ENCODE assay signal across 11 mouse cellular contexts in the genomic region with DNA sequence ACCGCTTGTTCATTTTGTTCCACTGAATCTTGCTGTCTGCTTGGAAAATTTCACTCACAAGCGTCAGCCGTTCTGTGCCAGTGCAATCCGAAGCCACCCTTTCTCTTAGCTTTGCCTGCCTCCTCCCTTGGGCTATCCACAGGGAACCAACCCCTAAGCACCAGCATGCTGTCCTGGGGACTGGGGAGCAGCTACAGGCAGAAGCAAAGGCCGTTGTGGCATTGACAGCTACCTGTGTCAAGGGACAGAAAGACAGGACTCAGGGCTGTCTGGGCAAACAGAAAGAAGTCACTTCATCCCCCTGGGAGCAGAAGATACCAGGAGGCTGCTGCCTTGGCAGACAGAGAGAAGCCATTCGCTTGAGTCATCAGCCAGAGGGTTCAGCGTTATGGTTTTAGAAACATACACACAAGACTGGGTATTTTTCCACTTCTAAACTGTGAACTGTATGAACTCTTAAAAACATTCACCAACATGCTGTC. TPM values are rescaled to one million over a fixed set of nuclear protein-coding genes. Genes with fewer than 3 reads are reported as not detected.
DNase-seq lines count a peak whose midpoint lies in the region; ATAC-seq and TF ChIP-seq lines count a peak whose summit lies in the region.
"Had no signal": no experiment of that assay in that cellular context is flagged by ENCODE, and none has a peak within 500 bp of the region (broad histone marks: within the 10 kb centered on the region; RNA-seq: fewer than 3 reads in every experiment).

No protein-coding gene starts in this region.

- no peak overlapping the region for H3K4me2 ChIP-seq in hindbrain, embryonic 16.5 days (ENCODE audit: low read length)
- H3K4me2 ChIP-seq: hindbrain, embryonic 15.5 days had no signal

- no peak overlapping the region for H3K4me3 ChIP-seq in limb, embryonic 10.5 days
- no peak overlapping the region for H3K4me3 ChIP-seq in cerebellum, adult 2 months (replicated peaks; ENCODE audit: insufficient read depth, low read depth, low read length)
- no peak overlapping the region for H3K4me3 ChIP-seq in hindbrain, embryonic 16.5 days (ENCODE audit: low read length)
- H3K4me3 ChIP-seq: hindbrain, embryonic 15.5 days had no signal

- peak overlapping the region; percentile 58; the same call in 1 of the 2 replicates for H3K27ac ChIP-seq in limb, embryonic 10.5 days
- H3K27ac ChIP-seq in cerebellum, adult 2 months (ENCODE audit: insufficient read depth, low read length): no peak overlapping the region
- no peak overlapping the region for H3K27ac ChIP-seq in hindbrain, embryonic 16.5 days (ENCODE audit: low read depth, low read length)
- H3K27ac ChIP-seq: hindbrain, embryonic 15.5 days; liver, embryonic 14.5 days had no signal

- TF ChIP-seq CTCF in cerebellum, adult 2 months (IDR thresholded peaks at IDR 0.05; ENCODE audit: borderline replicate concordance, insufficient read depth, low read depth, low read length): no peak

- H3K9me3 ChIP-seq in limb, embryonic 10.5 days (replicated peaks): no peaks in the 10 kb centered on the region
- H3K9me3 ChIP-seq in hindbrain, embryonic 16.5 days (ENCODE audit: control insufficient read depth, low read length): no peaks in the 10 kb centered on the region
- H3K9me3 ChIP-seq: hindbrain, embryonic 15.5 days had no signal

- no peak for ATAC-seq in hindbrain, embryonic 16.5 days
- ATAC-seq: forebrain, postnatal 0 days had no signal

- no peaks in the 10 kb centered on the region for H3K27me3 ChIP-seq in limb, embryonic 10.5 days (ENCODE audit: low read depth, poor library complexity, severe bottlenecking)
- no peaks in the 10 kb centered on the region for H3K27me3 ChIP-seq in cerebellum, adult 2 months (ENCODE audit: control insufficient read depth, insufficient read depth, low read length)
- H3K27me3 ChIP-seq in hindbrain, embryonic 16.5 days (replicated peaks; ENCODE audit: control insufficient read depth, insufficient read depth, low read length): no peaks in the 10 kb centered on the region
- H3K27me3 ChIP-seq: hindbrain, embryonic 15.5 days had no signal

- peaks cover 78% of the 10 kb centered on the region for H3K36me3 ChIP-seq in limb, embryonic 10.5 days
- H3K36me3 ChIP-seq in hindbrain, embryonic 16.5 days (ENCODE audit: control insufficient read depth, insufficient read depth, low read length): no peaks in the 10 kb centered on the region
- H3K36me3 ChIP-seq: hindbrain, embryonic 15.5 days had no signal

- peak; percentile 89 for DNase-seq in heart, adult 11 months
- no peak for DNase-seq in heart, postnatal 36 days
- DNase-seq in 3134 (ENCODE audit: extremely low read depth, insufficient read length, low spot score): peak; percentile 75
- peak; percentile 78 for DNase-seq in adrenal gland, adult 2 months
- DNase-seq in limb, embryonic 10.5 days (ENCODE audit: low spot score): no peak
- DNase-seq in cerebellum, adult 2 months: no peak
- DNase-seq in yolk sac, embryonic 10.5 days (ENCODE audit: low spot score): no peak

- peaks cover 63% of the 10 kb centered on the region for H3K4me1 ChIP-seq in limb, embryonic 10.5 days
- no peaks in the 10 kb centered on the region; the same call in 1 of the 2 replicates for H3K4me1 ChIP-seq in cerebellum, adult 2 months (ENCODE audit: control insufficient read depth, insufficient read depth, low read length)
- peaks cover 11% of the 10 kb centered on the region for H3K4me1 ChIP-seq in hindbrain, embryonic 16.5 days (ENCODE audit: control insufficient read depth, insufficient read depth, low read depth, low read length)

- no peak overlapping the region for H3K9ac ChIP-seq in hindbrain, embryonic 16.5 days (ENCODE audit: low read depth, low read length)
- H3K9ac ChIP-seq: forebrain, postnatal 0 days; hindbrain, embryonic 15.5 days; liver, embryonic 14.5 days had no signal

- intact Hi-C loops in heart, postnatal 36 days (cut with DNase I): loop anchor here (2.0 kb wide), 1 partner anchor 15 kb away; no protein-coding TSS in a partner anchor

- 82% methylated on average over 7 of the region's 7 CpGs for WGBS in limb, embryonic 10.5 days
- whole genome bisulfite sequencing in cerebellum, adult 2 months: 83% methylated on average over 7 of the region's 7 CpGs
- 75% methylated on average over 7 of the region's 7 CpGs for whole genome bisulfite sequencing in hindbrain, embryonic 16.5 days

- no peak for TF ChIP-seq POLR2A in cerebellum, adult 2 months (IDR thresholded peaks at IDR 0.05; ENCODE audit: borderline replicate concordance, insufficient read depth, low read length)

RNA-seq across cellular contexts. Expression of gene Nrp2, which starts 18.7 kb away (rescaled TPM):
- total RNA-seq in heart, postnatal 36 days (2021): 10 to 100 TPM; 25.3 to 28.3 TPM
- total RNA-seq in adrenal gland, adult 2 months (2021): 10 to 100 TPM; 32.1 to 46.3 TPM
- polyA plus RNA-seq in adrenal gland, adult 2 months (2012; rRNA removed): 16.4 and 16.6 TPM in 2 replicates
- polyA plus RNA-seq in limb, embryonic 10.5 days (2016; fragmentation: Nextera tagmentation; extraction: Ambion mirVana): 31.7 and 54.7 TPM in 2 replicates
- polyA plus RNA-seq in cerebellum, adult 2 months (2012; rRNA removed): 8.5 and 9.1 TPM in 2 replicates
- 22.7 and 31.5 TPM in 2 replicates for polyA plus RNA-seq in hindbrain, embryonic 16.5 days (2015; fragmentation: Nextera tagmentation; extraction: Ambion mirVana)

Comparison
In these comparisons a context has a peak if more than half of its experiments do, and no peak if none do; other contexts are left out.
1. DNase-seq: peak in heart, adult 11 months (single experiment), 3134 (single experiment) and adrenal gland, adult 2 months (single experiment); none in heart, postnatal 36 days (0 of 2), limb, embryonic 10.5 days (single experiment), cerebellum, adult 2 months (0 of 2) and yolk sac, embryonic 10.5 days (single experiment).